Mouse (Mus musculus): ENCODE results near the gene Grik4. TPM values are rescaled to one million over a fixed set of nuclear protein-coding genes. Genes with fewer than 3 reads are reported as not detected.

Grik4 gene
- total RNA-seq, 1 experiment: 0.22 TPM

GRCm38 (mm10) chr9:42809146-42809545, 135.1 kb downstream of the Grik4 start:
- Histone ChIP-seq H3K4me1 (ENCODE audit: control insufficient read depth in 2 of 2, insufficient read depth in 2 of 2, low read length in 2 of 2, poor library complexity in 1 of 2) (no peaks in the 10 kb centered on the region), H3K4me3 (ENCODE audit: insufficient read depth in 1 of 2, low read depth in 1 of 2, low read length in 2 of 2, poor library complexity in 1 of 2, severe bottlenecking in 1 of 2) (no peak overlapping the region), H3K27ac (ENCODE audit: insufficient read depth, low read depth, low read length, poor library complexity, severe bottlenecking) (no peak overlapping the region), H3K9me3 (ENCODE audit: control insufficient read depth, insufficient read depth, low read depth, low read length) (no peaks in the 10 kb centered on the region), H3K9ac (ENCODE audit: insufficient read depth, low read depth, low read length, poor library complexity, severe bottlenecking) (no peak overlapping the region), H3K36me3 (ENCODE audit: control insufficient read depth, insufficient read depth, low read length, poor library complexity, severe bottlenecking) (no peaks in the 10 kb centered on the region)
- in situ Hi-C loops (cut with MboI; ENCODE audit: low sequenced_read_pairs in 2 of 2, unreplicated experiment in 2 of 2): no loop called here
- TF ChIP-seq MAFK (IDR thresholded peaks at IDR 0.05; ENCODE audit: insufficient read depth, low read depth, low read length) (no peak), HCFC1 (IDR thresholded peaks at IDR 0.05; ENCODE audit: borderline replicate concordance, insufficient read depth, low read length) (no peak), CHD2 (IDR thresholded peaks at IDR 0.05; ENCODE audit: low read depth, low read length) (no peak), ZC3H11A (IDR thresholded peaks at IDR 0.05; ENCODE audit: borderline replicate concordance, low read depth, low read length) (no peak), ZNF384 (IDR thresholded peaks at IDR 0.05; ENCODE audit: low read depth, low read length) (no peak)
- no peak for DNase-seq (ENCODE audit: low read depth, low spot score)

DNA sequence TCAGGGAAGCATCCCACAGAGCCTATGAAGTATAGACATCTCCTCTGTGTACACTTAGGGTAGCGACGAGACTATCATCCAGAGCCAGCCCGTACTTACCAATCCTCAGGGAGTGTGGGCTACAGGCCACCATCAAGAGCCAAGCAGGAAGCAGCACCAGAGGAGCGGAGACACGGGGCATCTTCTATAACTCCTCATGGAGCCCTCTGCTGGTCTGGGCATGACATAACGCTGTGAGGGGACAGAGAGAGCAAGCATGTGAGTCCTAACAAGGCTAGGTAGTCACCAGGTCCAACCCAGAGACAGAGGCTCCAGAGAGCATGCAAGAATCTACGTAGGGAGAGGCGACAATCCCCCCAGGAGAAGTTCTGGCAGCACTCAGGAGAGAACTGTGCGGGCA, 135.9 kb downstream of the Grik4 start:
- no peak overlapping the region for H3K27ac ChIP-seq (ENCODE audit: insufficient read depth, low read depth, low read length, poor library complexity, severe bottlenecking)
- H3K9ac ChIP-seq (ENCODE audit: insufficient read depth, low read depth, low read length, poor library complexity, severe bottlenecking): no peak overlapping the region
- H3K4me3 ChIP-seq (ENCODE audit: insufficient read depth in 1 of 2, low read depth in 1 of 2, low read length in 2 of 2, poor library complexity in 1 of 2, severe bottlenecking in 1 of 2): no peak overlapping the region
- in situ Hi-C loops (cut with MboI; ENCODE audit: low sequenced_read_pairs in 2 of 2, unreplicated experiment in 2 of 2): no loop called here
- H3K36me3 ChIP-seq (ENCODE audit: control insufficient read depth, insufficient read depth, low read length, poor library complexity, severe bottlenecking): no peaks in the 10 kb centered on the region
- H3K9me3 ChIP-seq (ENCODE audit: control insufficient read depth, insufficient read depth, low read depth, low read length): no peaks in the 10 kb centered on the region
- peak; percentile 31 for DNase-seq (ENCODE audit: low read depth, low spot score)
- no peaks in the 10 kb centered on the region for H3K4me1 ChIP-seq (ENCODE audit: control insufficient read depth in 2 of 2, insufficient read depth in 2 of 2, low read length in 2 of 2, poor library complexity in 1 of 2)
- TF ChIP-seq ZC3H11A (IDR thresholded peaks at IDR 0.05; ENCODE audit: borderline replicate concordance, low read depth, low read length): 0 out of 2 replicates have a peak, but pooled peaks have one; percentile 4
- TF ChIP-seq ZNF384 (IDR thresholded peaks at IDR 0.05; ENCODE audit: low read depth, low read length): no peak

DNA sequence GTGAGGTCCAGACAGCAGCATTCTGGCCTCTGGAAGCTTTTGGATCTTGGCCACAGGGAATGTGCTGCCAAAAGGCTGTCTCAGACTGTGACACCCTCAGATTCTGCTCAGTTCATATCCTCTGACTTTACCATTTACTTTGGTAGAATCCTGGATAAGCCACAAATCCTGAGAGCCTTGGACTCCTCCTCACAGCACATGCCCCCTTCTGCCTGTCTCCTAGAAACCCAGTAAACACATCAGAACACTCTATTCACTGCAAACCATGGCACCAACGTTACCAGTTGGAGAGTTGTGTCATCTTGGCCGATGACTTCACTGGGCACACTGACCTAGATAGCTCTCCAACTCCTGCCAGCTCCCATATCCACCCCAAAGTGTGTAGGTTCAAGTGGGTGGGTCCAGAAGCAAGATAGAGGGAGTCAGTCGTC, 141.2 kb downstream of the Grik4 start:
- no peak for TF ChIP-seq ZNF384 (IDR thresholded peaks at IDR 0.05; ENCODE audit: low read depth, low read length)
- Histone ChIP-seq H3K4me3 (ENCODE audit: insufficient read depth in 1 of 2, low read depth in 1 of 2, low read length in 2 of 2, poor library complexity in 1 of 2, severe bottlenecking in 1 of 2) (no peak overlapping the region), H3K9ac (ENCODE audit: insufficient read depth, low read depth, low read length, poor library complexity, severe bottlenecking) (no peak overlapping the region), H3K36me3 (ENCODE audit: control insufficient read depth, insufficient read depth, low read length, poor library complexity, severe bottlenecking) (no peaks in the 10 kb centered on the region), H3K27ac (ENCODE audit: insufficient read depth, low read depth, low read length, poor library complexity, severe bottlenecking) (no peak overlapping the region), H3K4me1 (ENCODE audit: control insufficient read depth in 2 of 2, insufficient read depth in 2 of 2, low read length in 2 of 2, poor library complexity in 1 of 2) (no peaks in the 10 kb centered on the region), H3K9me3 (ENCODE audit: control insufficient read depth, insufficient read depth, low read depth, low read length) (no peaks in the 10 kb centered on the region)
- in situ Hi-C loops (cut with MboI; ENCODE audit: low sequenced_read_pairs in 2 of 2, unreplicated experiment in 2 of 2): no loop called here
- no peak for DNase-seq (ENCODE audit: low read depth, low spot score)

- Histone ChIP-seq H3K4me1 (ENCODE audit: control insufficient read depth in 2 of 2, insufficient read depth in 2 of 2, low read length in 2 of 2, poor library complexity in 1 of 2) (no peaks in the 10 kb centered on the region), H3K9me3 (ENCODE audit: control insufficient read depth, insufficient read depth, low read depth, low read length) (no peaks in the 10 kb centered on the region), H3K36me3 (ENCODE audit: control insufficient read depth, insufficient read depth, low read length, poor library complexity, severe bottlenecking) (no peaks in the 10 kb centered on the region), H3K9ac (ENCODE audit: insufficient read depth, low read depth, low read length, poor library complexity, severe bottlenecking) (no peak overlapping the region), H3K27ac (ENCODE audit: insufficient read depth, low read depth, low read length, poor library complexity, severe bottlenecking) (no peak overlapping the region), H3K4me3 (ENCODE audit: insufficient read depth in 1 of 2, low read depth in 1 of 2, low read length in 2 of 2, poor library complexity in 1 of 2, severe bottlenecking in 1 of 2) (no peak overlapping the region)
- no peak for DNase-seq (ENCODE audit: low read depth, low spot score)
- no peak for TF ChIP-seq HCFC1 (IDR thresholded peaks at IDR 0.05; ENCODE audit: borderline replicate concordance, insufficient read depth, low read length)
- no peak for TF ChIP-seq CHD2 (IDR thresholded peaks at IDR 0.05; ENCODE audit: low read depth, low read length)
- TF ChIP-seq MAFK (IDR thresholded peaks at IDR 0.05; ENCODE audit: insufficient read depth, low read depth, low read length): no peak
- TF ChIP-seq ZNF384 (IDR thresholded peaks at IDR 0.05; ENCODE audit: low read depth, low read length): no peak
- TF ChIP-seq ZC3H11A (IDR thresholded peaks at IDR 0.05; ENCODE audit: borderline replicate concordance, low read depth, low read length): no peak
- in situ Hi-C loops (cut with MboI; ENCODE audit: low sequenced_read_pairs in 2 of 2, unreplicated experiment in 2 of 2): no loop called here
Observed at GRCm38 (mm10) chr9:42801929-42802328, 142.4 kb downstream of the Grik4 start.

DNA sequence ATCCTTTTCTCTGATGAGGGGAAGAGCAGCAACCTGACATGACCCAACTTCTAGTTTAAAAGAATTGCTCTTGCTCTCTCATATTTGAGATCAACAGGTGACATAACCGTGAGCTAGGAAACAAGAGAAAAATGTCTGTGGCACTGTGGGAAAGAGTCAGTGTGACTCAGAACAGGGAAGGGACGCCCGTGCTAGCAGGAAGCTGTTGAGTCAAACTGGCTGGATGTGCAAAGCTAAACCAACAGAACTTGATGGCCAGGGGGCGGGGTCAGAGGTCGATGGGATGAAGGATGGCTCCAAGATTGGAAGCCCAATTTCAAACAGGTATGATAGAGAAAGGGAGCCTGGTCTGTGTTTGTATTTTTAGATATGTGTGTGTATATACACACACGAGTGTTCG, 144.2 kb downstream of the Grik4 start:
- no peaks in the 10 kb centered on the region for H3K4me1 ChIP-seq (ENCODE audit: control insufficient read depth in 2 of 2, insufficient read depth in 2 of 2, low read length in 2 of 2, poor library complexity in 1 of 2)
- H3K9me3 ChIP-seq (ENCODE audit: control insufficient read depth, insufficient read depth, low read depth, low read length): no peaks in the 10 kb centered on the region
- no peak overlapping the region for H3K9ac ChIP-seq (ENCODE audit: insufficient read depth, low read depth, low read length, poor library complexity, severe bottlenecking)
- no peak for DNase-seq (ENCODE audit: low read depth, low spot score)
- no peak overlapping the region for H3K4me3 ChIP-seq (ENCODE audit: insufficient read depth in 1 of 2, low read depth in 1 of 2, low read length in 2 of 2, poor library complexity in 1 of 2, severe bottlenecking in 1 of 2)
- no peak overlapping the region for H3K27ac ChIP-seq (ENCODE audit: insufficient read depth, low read depth, low read length, poor library complexity, severe bottlenecking)
- TF ChIP-seq ZNF384 (IDR thresholded peaks at IDR 0.05; ENCODE audit: low read depth, low read length) (no peak), HCFC1 (IDR thresholded peaks at IDR 0.05; ENCODE audit: borderline replicate concordance, insufficient read depth, low read length) (no peak), MAFK (IDR thresholded peaks at IDR 0.05; ENCODE audit: insufficient read depth, low read depth, low read length) (no peak), CHD2 (IDR thresholded peaks at IDR 0.05; ENCODE audit: low read depth, low read length) (no peak), ZC3H11A (IDR thresholded peaks at IDR 0.05; ENCODE audit: borderline replicate concordance, low read depth, low read length) (no peak)
- in situ Hi-C loops (cut with MboI; ENCODE audit: low sequenced_read_pairs in 2 of 2, unreplicated experiment in 2 of 2): no loop called here
- no peaks in the 10 kb centered on the region for H3K36me3 ChIP-seq (ENCODE audit: control insufficient read depth, insufficient read depth, low read length, poor library complexity, severe bottlenecking)
